Mouse (Mus musculus) Patski (cell line): ENCODE measurements around the gene Suox. TPM values are rescaled to one million over a fixed set of nuclear protein-coding genes. Genes with fewer than 3 reads are reported as not detected.
A peak's percentile ranks its signal among the peaks of the same experiment; 100 is the strongest.

Source experiments
- ATAC-seq: fragments of 100-300 bp; one replicate; pipeline ENCODE4 v1.8.0; 2021
- CTCF ChIA-PET: fragments of 350-600 bp; sonication (Branson Sonifier 250); formaldehyde crosslinking; loops from one replicate; lab custom pipeline; 2022; ENCODE audit warnings: inconsistent platforms; lab: Charles Lee
- POLR2A ChIA-PET: fragments of 350-600 bp; sonication (Branson Sonifier 250); formaldehyde crosslinking; loops from one replicate; lab custom pipeline; 2022; ENCODE audit warnings: antibody characterized with exemption, inconsistent platforms; lab: Charles Lee
- DNase-seq: peaks from one replicate; pipeline ENCODE4 v3.0.0-alpha.2; 2011; ENCODE audit warnings: low read depth, low spot score
- H3K27me3 ChIP-seq: fragments of 371-371 bp; one replicate; pipeline ENCODE4 v1.5.1; 2021
- CTCF ChIP-seq: fragments of 100-300 bp; IDR thresholded peaks from one replicate; pipeline ENCODE4 v1.5.1; 2021
- in situ Hi-C: fragments of 300-500 bp; cut with MboI; formaldehyde crosslinking; loops from 3 replicates; pipeline ENCODE4 v1.11.1; 2018; ENCODE audit warnings: low pct_unique_long_range_greater_than_20kb, mixed read lengths
- polyA plus RNA-seq: library from polyadenylated mRNA; unstranded; gene quantifications from one replicate; pipeline ENCODE4 v1.2.3, GENCODE M21; 2021

The Suox gene
- polyA plus RNA-seq, 1 experiment from 2014 or later: 15.2 TPM

- H3K27me3 ChIP-seq: no peaks in the 10 kb centered on the region
- DNase-seq (no peak), ATAC-seq (no peak)
- no peak for TF ChIP-seq CTCF
- in situ Hi-C loops: no loop called here
- CTCF ChIA-PET: no interaction called here
- POLR2A ChIA-PET: no interaction called here
Measured at GRCm38 (mm10) chr10:128699006-128699405, 25.1 kb upstream of the Suox start.

DNA sequence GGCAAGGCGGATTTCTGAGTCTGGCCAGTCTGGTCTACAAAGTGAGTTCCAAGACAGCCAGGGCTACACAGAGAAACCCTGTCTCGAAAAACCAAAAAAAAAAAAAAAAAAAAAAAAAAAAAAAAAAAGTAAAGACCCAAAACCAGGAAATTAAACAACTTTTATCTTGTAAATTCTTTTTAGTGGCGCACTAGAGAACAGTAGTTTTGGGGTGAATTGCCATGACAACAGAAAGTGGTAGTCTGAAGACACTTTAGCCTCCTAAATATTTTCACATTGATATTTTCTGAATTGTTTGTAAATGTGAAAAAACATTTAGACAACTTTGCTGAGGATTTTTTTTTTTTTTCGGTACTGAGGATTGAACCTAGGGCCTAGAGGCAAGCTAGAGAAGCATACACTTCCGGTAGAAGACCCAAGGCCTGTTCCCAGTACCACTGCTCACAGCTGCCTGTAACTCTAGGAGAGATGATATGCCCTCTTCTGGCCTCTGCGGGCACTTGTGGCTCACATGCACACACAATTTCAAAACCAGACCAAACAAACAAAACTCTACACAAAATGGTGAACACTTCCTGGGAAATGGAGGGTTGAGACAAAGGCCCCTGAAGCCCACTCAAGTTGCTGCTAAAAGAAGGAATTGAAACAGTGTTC, 23.3 kb upstream of the Suox start:
- no peaks in the 10 kb centered on the region for H3K27me3 ChIP-seq
- in situ Hi-C loops: no loop called here
- ChIA-PET CTCF (interaction anchor here (0.9 kb wide), 1 partner anchor 48 kb away, joined by 3 read pairs; the partner anchor contains the start of gene Dgka), POLR2A (interaction anchor here (0.7 to 0.8 kb wide), 2 partner anchors 14 to 219 kb away, joined by 3 to 9 read pairs; no protein-coding TSS in a partner anchor)
- DNase-seq (no peak), ATAC-seq (no peak)
- TF ChIP-seq CTCF: no peak

DNA sequence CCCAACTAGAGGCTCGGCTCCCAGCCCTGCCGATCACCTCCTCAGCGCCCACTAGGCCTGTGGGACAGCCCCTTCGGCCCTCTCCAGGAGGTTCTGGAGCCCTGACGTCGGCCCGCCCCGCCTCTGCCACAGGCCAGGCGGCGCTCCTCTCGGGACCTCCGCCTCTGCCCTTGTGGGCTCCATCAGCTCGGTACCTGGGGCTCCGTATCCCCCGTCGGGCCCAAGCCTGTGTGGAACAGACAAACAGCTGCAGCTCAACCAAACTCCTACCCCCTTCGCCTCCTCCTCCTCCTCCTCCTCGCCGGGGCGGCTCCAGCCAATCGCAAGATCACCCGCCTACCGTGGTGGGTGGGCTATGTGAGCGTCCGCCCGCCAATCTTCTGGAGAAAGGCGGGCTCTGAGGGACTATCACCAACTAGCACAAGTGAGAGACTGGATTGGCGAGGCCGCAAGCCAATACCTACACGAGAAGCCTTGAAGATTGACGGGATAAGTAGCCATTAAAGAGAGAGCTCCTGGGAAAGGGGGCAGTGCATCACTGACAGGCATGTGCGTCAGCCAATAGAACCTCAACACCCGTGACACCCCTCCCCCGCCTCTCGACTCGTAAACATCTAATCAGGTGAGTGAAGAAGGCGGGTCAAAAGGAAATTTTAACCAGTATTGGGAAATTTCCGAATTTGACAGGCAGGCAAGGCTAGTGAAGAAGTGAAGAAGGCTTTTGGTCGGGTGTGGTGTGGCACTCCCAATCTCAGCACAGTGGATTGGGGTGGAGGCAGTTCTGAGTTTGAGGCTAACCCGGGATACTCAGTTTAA, 22.3 kb upstream of the Suox start, which contains the start of gene Rab5b:
Gene Rab5b (minus strand): TSS at position 273 of the 816 bp plus-strand sequence.
- no peak for TF ChIP-seq CTCF
- POLR2A ChIA-PET: interaction anchor here (1.2 kb wide), 1 partner anchor 51 kb away, joined by 4 read pairs; the partner anchor contains the start of gene Pym1
- in situ Hi-C loops: no loop called here
- CTCF ChIA-PET: interaction anchor here (0.9 kb wide), 1 partner anchor 49 kb away, joined by 3 read pairs; the partner anchor contains the start of gene Dgka
- DNase-seq (peak; percentile 99), ATAC-seq (peak; percentile 99)
- no peaks in the 10 kb centered on the region for H3K27me3 ChIP-seq

- POLR2A ChIA-PET: interaction anchor here (1.2 kb wide), 1 partner anchor 52 kb away, joined by 4 read pairs; the partner anchor contains the start of gene Pym1
- peak; percentile 27 for ATAC-seq
- no peak for TF ChIP-seq CTCF
- H3K27me3 ChIP-seq: no peaks in the 10 kb centered on the region
- CTCF ChIA-PET: no interaction called here
- no peak for DNase-seq
- in situ Hi-C loops: no loop called here
Measured at GRCm38 (mm10) chr10:128695411-128695991, 21.6 kb upstream of the Suox start.

DNA sequence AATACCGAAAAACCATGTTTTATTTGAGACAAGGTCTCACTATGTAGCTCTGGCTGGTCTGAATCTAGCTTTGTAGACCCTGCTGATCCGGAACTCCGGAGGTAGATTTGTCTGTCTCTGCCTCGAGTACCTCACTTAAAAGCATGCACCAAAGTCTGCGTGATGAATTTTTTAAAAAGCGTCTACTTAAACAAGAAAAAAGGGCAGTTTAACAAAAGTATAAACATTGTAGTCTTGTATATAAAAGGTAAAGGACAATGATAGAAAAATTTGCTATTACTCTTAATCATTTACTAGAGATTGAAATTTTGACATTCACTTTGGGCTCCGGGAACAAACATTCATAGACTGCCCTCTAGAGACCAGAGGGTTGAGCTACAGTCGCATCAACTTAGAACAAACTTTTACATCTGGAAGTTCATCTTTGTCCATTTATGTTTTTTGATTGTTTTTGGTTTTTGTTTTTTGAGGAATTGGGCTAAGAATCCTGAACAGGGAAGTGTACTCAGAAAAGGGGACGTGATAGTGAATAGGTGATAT, 666 bp upstream of the Suox start:
- POLR2A ChIA-PET: interaction anchor here (0.5 to 1.1 kb wide), 3 partner anchors 14 to 127 kb away, joined by 3 to 4 read pairs (median 3); partner anchors contain the start of gene Zc3h10
- in situ Hi-C loops: loop anchor here (5.0 kb wide), 1 partner anchor 47 kb away; the partner anchor contains the start of gene Rps26

DNA sequence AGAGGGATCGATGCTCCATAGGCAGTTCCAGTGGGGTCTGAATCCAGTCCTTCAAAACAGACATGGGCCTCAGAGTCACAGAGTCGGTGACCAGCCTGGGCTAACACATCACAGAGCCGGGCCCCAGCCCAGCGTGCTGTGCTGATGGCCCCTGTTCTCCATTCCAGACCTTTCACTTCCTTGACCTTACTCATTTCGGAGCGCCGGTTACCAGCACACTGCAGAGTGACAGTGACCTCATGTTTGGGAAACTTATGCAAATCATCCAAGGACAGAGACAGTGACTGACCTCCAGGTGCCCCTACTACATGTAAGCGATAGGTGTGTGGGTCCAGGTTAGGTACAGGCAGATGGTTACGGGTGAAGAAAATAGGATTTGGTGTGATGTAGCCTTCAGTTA, 2.7 kb downstream of the Suox start:
- ATAC-seq (no peak), DNase-seq (no peak)
- H3K27me3 ChIP-seq: no peaks in the 10 kb centered on the region
- ChIA-PET POLR2A (no interaction called here), CTCF (no interaction called here)
- in situ Hi-C loops: loop anchor here (5.0 kb wide), 1 partner anchor 44 kb away; the partner anchor contains the start of gene Rps26
- no peak for TF ChIP-seq CTCF

More for the DNA sequence above, 666 bp upstream of the Suox start:
- no peaks in the 10 kb centered on the region for H3K27me3 ChIP-seq
- TF ChIP-seq CTCF: peak; percentile 66
- DNase-seq: no peak
- peak; percentile 22 for ATAC-seq
- CTCF ChIA-PET: interaction anchor here (0.6 to 2.1 kb wide), 10 partner anchors 13 to 224 kb away, joined by 3 to 11 read pairs (median 4); partner anchors contain the start of gene Erbb3

GRCm38 (mm10) chr10:128668790-128669672, 4.8 kb downstream of the Suox start:
- CTCF ChIA-PET: no interaction called here

GRCm38 (mm10) chr10:128665806-128666205, 8.1 kb downstream of the Suox start:
- no peak for TF ChIP-seq CTCF
- ChIA-PET POLR2A (interaction anchor here (0.6 kb wide), 2 partner anchors 39 to 304 kb away, joined by 3 to 4 read pairs; partner anchors contain the start of gene Cdk2), CTCF (no interaction called here)
- DNase-seq (no peak), ATAC-seq (no peak)
- in situ Hi-C loops: no loop called here
- no peaks in the 10 kb centered on the region for H3K27me3 ChIP-seq

More at GRCm38 (mm10) chr10:128668790-128669672, 4.8 kb downstream of the Suox start:
- no peak for DNase-seq
- POLR2A ChIA-PET: no interaction called here
- TF ChIP-seq CTCF: no peak
- in situ Hi-C loops: no loop called here
- no peaks in the 10 kb centered on the region for H3K27me3 ChIP-seq
- no peak for ATAC-seq

- ChIA-PET CTCF (no interaction called here), POLR2A (interaction anchor here (0.5 to 0.6 kb wide), 3 partner anchors 14 to 304 kb away, joined by 3 read pairs; no protein-coding TSS in a partner anchor)
- TF ChIP-seq CTCF: no peak
- DNase-seq: no peak
- in situ Hi-C loops: no loop called here
- ATAC-seq: no peak
- H3K27me3 ChIP-seq: no peaks in the 10 kb centered on the region
Measured at GRCm38 (mm10) chr10:128665307-128665706, 8.6 kb downstream of the Suox start.
